7 mouse cellular contexts compared by ENCODE assay signal in genomic region chr4:63118639-63119437, GRCm38 (mm10). TPM values are rescaled to one million over a fixed set of nuclear protein-coding genes. Genes with fewer than 3 reads are reported as not detected.
A peak's percentile ranks its signal among the peaks of the same experiment; 100 is the strongest.
DNase-seq lines count a peak whose midpoint lies in the region; ATAC-seq lines count a peak whose summit lies in the region.

No protein-coding gene starts in this region.

- intact Hi-C loops in left cerebral cortex, postnatal 14 days (cut with DNase I) = loop anchor here (1.0 to 10.0 kb wide), 4 partner anchors 154 to 339 kb away; partner anchors contain the start of gene Zfp618

- no peaks in the 10 kb centered on the region for H3K4me1 ChIP-seq in intestine, embryonic 16.5 days (ENCODE audit: control insufficient read depth, insufficient read depth, low read length)
- H3K4me1 ChIP-seq in midbrain, embryonic 10.5 days = no peaks in the 10 kb centered on the region

- ATAC-seq in intestine, embryonic 16.5 days = peak; percentile 84

- peak; percentile 87 for DNase-seq in adrenal gland, postnatal 14 days
- peak; percentile 72 for DNase-seq in embryo, embryonic 9.5 days (ENCODE audit: extremely low spot score)
- peak; percentile 3 for DNase-seq in gonadal fat pad, adult 2 months (ENCODE audit: low read depth)
- peak; percentile 82 to 89 for DNase-seq in left cerebral cortex, postnatal 14 days (ENCODE audit: low spot score in 2 of 2)
- peak; percentile 74 for DNase-seq in midbrain, embryonic 10.5 days (ENCODE audit: low spot score)
- peak; percentile 88 for DNase-seq in right cerebral cortex, postnatal 4 days

- H3K9ac ChIP-seq in intestine, embryonic 16.5 days (ENCODE audit: low read depth, low read length) = no peak overlapping the region

- H3K4me2 ChIP-seq in intestine, embryonic 16.5 days (ENCODE audit: low read depth, low read length) = no peak overlapping the region

- H3K36me3 ChIP-seq in intestine, embryonic 16.5 days (ENCODE audit: control insufficient read depth, insufficient read depth, low read length) = peaks cover 17% of the 10 kb centered on the region
- H3K36me3 ChIP-seq in midbrain, embryonic 10.5 days = peaks cover 72% of the 10 kb centered on the region

- H3K27ac ChIP-seq in intestine, embryonic 16.5 days (ENCODE audit: low read length) = no peak overlapping the region
- H3K27ac ChIP-seq in midbrain, embryonic 10.5 days (replicated peaks) = no peak overlapping the region

- no peak overlapping the region for H3K4me3 ChIP-seq in intestine, embryonic 16.5 days (ENCODE audit: low read length)
- H3K4me3 ChIP-seq in midbrain, embryonic 10.5 days = no peak overlapping the region

- WGBS in intestine, embryonic 16.5 days = 84% methylated on average over 5 of the region's 5 CpGs
- WGBS in midbrain, embryonic 10.5 days = 89% methylated on average over 5 of the region's 5 CpGs

- 0 out of 2 replicates have a peak, but pooled peaks cover 3% of the 10 kb centered on the region for H3K9me3 ChIP-seq in intestine, embryonic 16.5 days (ENCODE audit: control insufficient read depth, low read length)
- H3K9me3 ChIP-seq in midbrain, embryonic 10.5 days (replicated peaks) = peaks cover 4% of the 10 kb centered on the region; the same call in 1 of the 2 replicates

- no peaks in the 10 kb centered on the region for H3K27me3 ChIP-seq in intestine, embryonic 16.5 days (replicated peaks; ENCODE audit: control insufficient read depth, insufficient read depth, low read length)
- H3K27me3 ChIP-seq in midbrain, embryonic 10.5 days (ENCODE audit: low read depth, poor library complexity, severe bottlenecking) = peaks cover 39% of the 10 kb centered on the region

RNA-seq across cellular contexts. Expression of gene Ambp, which starts 35.8 kb away (rescaled TPM):
- 16.0 and 316 TPM in 2 replicates for total RNA-seq in adrenal gland, postnatal 14 days (2021)
- polyA plus RNA-seq in gonadal fat pad, adult 2 months (2012; rRNA removed) = 0.14 and 1.6 TPM in 2 replicates
- 29.0 and 54.2 TPM in 2 replicates for polyA plus RNA-seq in intestine, embryonic 16.5 days (2015; fragmentation: Nextera tagmentation; extraction: Ambion mirVana)
- total RNA-seq in left cerebral cortex, postnatal 14 days (2021) = not detected
- polyA plus RNA-seq in midbrain, embryonic 10.5 days (2016; fragmentation: Nextera tagmentation; extraction: Ambion mirVana) = not detected in 2 replicates

RNA-seq across cellular contexts. Expression of gene Kif12, which starts 53.1 kb away (rescaled TPM):
- not detected in 2 replicates for total RNA-seq in adrenal gland, postnatal 14 days (2021)
- 1.4 and 1.9 TPM in 2 replicates for polyA plus RNA-seq in gonadal fat pad, adult 2 months (2012; rRNA removed)
- polyA plus RNA-seq in intestine, embryonic 16.5 days (2015; fragmentation: Nextera tagmentation; extraction: Ambion mirVana) = 98.5 and 102 TPM in 2 replicates
- not detected for total RNA-seq in left cerebral cortex, postnatal 14 days (2021)
- polyA plus RNA-seq in midbrain, embryonic 10.5 days (2016; fragmentation: Nextera tagmentation; extraction: Ambion mirVana) = not detected in 2 replicates

Comparison
In these comparisons a context has a peak if more than half of its experiments do, and no peak if none do; other contexts are left out.
1. DNase-seq: peak in every context shown above with its lines; median percentile 88 in right cerebral cortex, postnatal 4 days; 87 in adrenal gland, postnatal 14 days; 86 in left cerebral cortex, postnatal 14 days; 74 in midbrain, embryonic 10.5 days; 72 in embryo, embryonic 9.5 days; 3 in gonadal fat pad, adult 2 months.
2. RNA of gene Ambp, which starts 35.8 kb away (polyA plus RNA-seq): 29.0 to 54.2 TPM in intestine, embryonic 16.5 days; 0.14 to 1.6 TPM in gonadal fat pad, adult 2 months and not detected in midbrain, embryonic 10.5 days; every median in the first group is over 10 times any median in the second.
3. RNA of gene Kif12, which starts 53.1 kb away (polyA plus RNA-seq): 98.5 to 102 TPM in intestine, embryonic 16.5 days; 1.4 to 1.9 TPM in gonadal fat pad, adult 2 months and not detected in midbrain, embryonic 10.5 days; every median in the first group is over 10 times any median in the second.